Mouse (Mus musculus) gastrocnemius, postnatal 25 days (tissue): Measurements from ENCODE around the gene 1700016K19Rik. TPM values are rescaled to one million over a fixed set of nuclear protein-coding genes. Genes with fewer than 3 reads are reported as not detected.

ENCODE experiments used
- DNase-seq: peaks from one replicate; pipeline ENCODE4 v3.0.0; 2022
- total RNA-seq, 2 experiments: library from RNA; stranded (reverse); gene quantifications; 1 replicate in 1 of 2; 2 replicates in 1 of 2; pipeline ENCODE4 v1.2.3; 2021

Gene 1700016K19Rik
- total RNA-seq, 2 experiments from 2014 or later = not detected

DNA sequence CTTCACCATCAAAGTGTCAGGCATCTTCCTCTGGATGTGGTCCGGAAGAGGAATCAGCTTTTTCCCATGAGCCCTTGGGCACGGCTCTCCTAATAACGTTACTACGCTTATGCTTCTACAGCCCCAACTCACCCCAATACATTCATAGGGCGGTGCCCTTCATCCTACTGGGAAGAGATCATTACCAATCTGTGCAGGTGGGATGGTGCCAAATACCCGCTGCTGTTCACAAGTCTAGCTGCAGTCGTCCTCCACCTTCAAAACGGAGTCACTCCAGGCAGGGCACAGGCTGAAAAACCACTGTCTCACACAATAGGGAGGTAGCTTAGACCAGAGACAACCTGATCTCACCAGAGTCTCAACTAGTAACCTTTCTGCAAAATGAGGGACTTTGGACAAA, 35.5 kb downstream of the 1700016K19Rik start:
- DNase-seq = no peak

GRCm38 (mm10) chr11:76037581-76038294, 38.0 kb downstream of the 1700016K19Rik start:
- no peak for DNase-seq

GRCm38 (mm10) chr11:76039271-76040053, 39.8 kb downstream of the 1700016K19Rik start:
- no peak for DNase-seq

- DNase-seq = no peak
These were observed 40.4 kb downstream of the 1700016K19Rik start for GRCm38 (mm10) chr11:76040106-76040505.

GRCm38 (mm10) chr11:76040761-76041376, 41.2 kb downstream of the 1700016K19Rik start:
- no peak for DNase-seq

DNA sequence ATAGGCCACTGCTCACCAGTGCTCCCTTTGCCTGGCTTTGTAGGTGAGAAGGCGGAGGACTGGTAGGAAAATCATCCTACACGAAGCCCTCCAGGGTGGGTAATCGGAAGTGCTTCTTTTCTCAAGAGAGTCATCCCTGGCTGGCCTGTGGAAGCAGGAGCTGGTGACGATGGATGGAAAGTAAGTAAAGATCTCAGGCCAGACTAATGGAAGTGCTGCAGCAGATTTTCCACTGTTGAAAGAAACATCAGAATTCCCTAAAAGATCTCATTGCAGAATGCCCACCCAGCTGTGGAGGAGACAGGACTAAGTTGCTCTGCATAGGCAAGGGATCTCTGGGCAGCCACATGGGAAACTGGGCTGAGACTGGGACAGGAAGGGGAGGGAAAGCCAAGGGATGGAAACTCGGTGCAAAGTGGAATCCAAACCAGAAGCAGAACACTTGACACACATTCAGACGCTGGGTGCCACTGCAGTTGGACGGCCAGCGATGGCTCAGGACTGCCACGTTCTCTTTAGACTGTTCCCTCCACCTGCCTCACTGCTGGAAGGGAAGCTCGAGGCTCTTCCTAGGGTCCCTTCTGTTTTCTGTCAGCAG, 42.4 kb downstream of the 1700016K19Rik start:
- DNase-seq = peak; percentile 46

- peak; percentile 66 for DNase-seq
These were observed 43.2 kb downstream of the 1700016K19Rik start for GRCm38 (mm10) chr11:76042882-76043281.

GRCm38 (mm10) chr11:76044468-76044867, 44.8 kb downstream of the 1700016K19Rik start:
- no peak for DNase-seq

GRCm38 (mm10) chr11:76045367-76045766, 45.7 kb downstream of the 1700016K19Rik start:
- no peak for DNase-seq

GRCm38 (mm10) chr11:76050509-76050908, 50.8 kb downstream of the 1700016K19Rik start:
- no peak for DNase-seq

DNA sequence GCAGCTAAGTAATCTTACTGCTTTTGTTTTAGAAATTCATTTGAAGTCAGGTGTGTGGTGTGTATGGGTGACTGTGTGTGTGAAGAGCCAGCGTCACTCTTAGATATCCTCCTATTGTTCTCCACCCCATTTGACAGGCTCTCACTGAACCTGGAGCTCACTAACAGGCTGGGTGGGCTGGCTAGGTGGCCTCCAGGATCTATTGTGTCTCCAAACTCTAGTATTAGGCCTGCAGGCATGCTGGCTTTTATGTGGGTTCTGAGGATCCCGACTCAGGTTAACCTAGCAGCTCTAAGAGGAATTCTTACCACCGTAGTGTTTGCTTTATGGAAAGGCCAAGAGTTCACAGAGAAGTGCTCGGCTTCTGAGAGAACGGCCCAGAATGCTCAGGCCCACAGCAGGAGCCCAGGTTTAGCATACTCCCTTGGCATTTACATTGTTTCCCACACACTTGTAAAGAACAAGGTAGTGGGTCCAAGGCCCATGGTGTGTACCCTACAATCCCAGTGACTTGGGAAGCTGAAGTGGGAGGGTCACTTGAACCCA, 51.3 kb downstream of the 1700016K19Rik start:
- DNase-seq = no peak

GRCm38 (mm10) chr11:76052496-76052895, 52.8 kb downstream of the 1700016K19Rik start:
- no peak for DNase-seq

Other genes starting within 250 kb of the 1700016K19Rik start
- gene Doc2b, start 203.9 kb upstream of the 1700016K19Rik start, total RNA-seq = under 1 TPM; 0.38 to 0.78 TPM
- 1 to 10 TPM; 8.2 to 8.6 TPM for gene Rph3al, start 61.5 kb upstream of the 1700016K19Rik start, total RNA-seq
- 10 to 100 TPM; 22.5 to 34.6 TPM for gene Rflnb, start 27.9 kb downstream of the 1700016K19Rik start, total RNA-seq
- gene Vps53, start 179.7 kb downstream of the 1700016K19Rik start, total RNA-seq = 10 to 100 TPM; 19.9 to 22.6 TPM
- gene Fam57a, start 179.8 kb downstream of the 1700016K19Rik start, total RNA-seq = 1 to 10 TPM; 1.6 to 2.8 TPM
- under 1 TPM in 1 of 2 experiments, not detected in 1; 0.51 TPM for gene Dbil5, start 217.7 kb downstream of the 1700016K19Rik start, total RNA-seq
- 1 to 10 TPM; 1.4 to 1.5 TPM for gene Gemin4, start 217.8 kb downstream of the 1700016K19Rik start, total RNA-seq
- 10 to 100 TPM; 11.9 to 13.7 TPM for gene Mrm3, start 243.8 kb downstream of the 1700016K19Rik start, total RNA-seq
- 10 to 100 TPM; 19.7 to 20.4 TPM for gene Glod4, start 243.8 kb downstream of the 1700016K19Rik start, total RNA-seq